Mouse (Mus musculus): ENCODE measurements around the gene Birc7.

DNA sequence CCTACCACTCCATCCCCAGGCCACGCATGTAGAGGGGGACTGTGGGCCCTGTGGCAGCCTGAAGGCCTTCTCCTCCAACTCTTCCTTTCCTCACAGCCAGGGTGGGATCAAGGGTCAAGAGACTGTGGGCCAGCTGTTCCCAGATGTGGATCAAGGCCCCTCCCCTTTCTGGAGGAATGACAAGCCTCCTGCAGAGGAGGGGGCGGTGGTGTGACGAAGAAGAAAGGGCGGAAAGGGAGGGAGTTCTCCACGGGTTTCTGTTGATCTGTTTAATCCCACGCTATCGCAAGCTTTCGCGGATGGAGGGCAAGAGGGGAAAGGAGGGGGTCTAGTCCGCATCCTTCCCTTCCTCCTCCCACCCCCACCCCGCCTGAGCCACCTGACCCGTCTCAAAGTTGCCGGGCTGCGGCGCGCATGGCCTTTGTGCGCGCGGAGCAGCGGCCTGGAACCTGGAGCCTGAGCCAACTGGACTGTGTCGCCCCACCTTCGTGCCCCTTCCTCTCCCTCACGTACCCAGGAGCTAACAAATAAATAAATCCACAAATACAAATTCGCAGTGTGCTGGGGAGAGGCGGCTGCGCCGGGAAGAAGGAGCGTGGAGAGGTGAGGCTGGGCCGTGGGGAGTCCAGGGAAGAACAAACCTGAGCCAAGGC, 38.3 kb upstream of the Birc7 start:
- no peak for TF ChIP-seq RAD21 (IDR thresholded peaks at IDR 0.05; ENCODE audit: low read depth, low read length)
- TF ChIP-seq BHLHE40 (IDR thresholded peaks at IDR 0.05; ENCODE audit: borderline replicate concordance, low read depth, low read length) = no peak
- no peak for TF ChIP-seq NRF1 (IDR thresholded peaks at IDR 0.05; ENCODE audit: insufficient read depth, low read depth, low read length, poor library complexity, severe bottlenecking)
- TF ChIP-seq CTCF (IDR thresholded peaks at IDR 0.05 in 2 of 3, conservative IDR thresholded peaks at IDR 0.05 in 1 of 3; ENCODE audit: control insufficient read depth in 1 of 3, insufficient read depth in 1 of 3, low read depth in 2 of 3, low read length in 3 of 3, poor library complexity in 1 of 3, severe bottlenecking in 1 of 3) = no peak
- TF ChIP-seq MAX (IDR thresholded peaks at IDR 0.05; ENCODE audit: low read length) = no peak
